In the genomic region with DNA sequence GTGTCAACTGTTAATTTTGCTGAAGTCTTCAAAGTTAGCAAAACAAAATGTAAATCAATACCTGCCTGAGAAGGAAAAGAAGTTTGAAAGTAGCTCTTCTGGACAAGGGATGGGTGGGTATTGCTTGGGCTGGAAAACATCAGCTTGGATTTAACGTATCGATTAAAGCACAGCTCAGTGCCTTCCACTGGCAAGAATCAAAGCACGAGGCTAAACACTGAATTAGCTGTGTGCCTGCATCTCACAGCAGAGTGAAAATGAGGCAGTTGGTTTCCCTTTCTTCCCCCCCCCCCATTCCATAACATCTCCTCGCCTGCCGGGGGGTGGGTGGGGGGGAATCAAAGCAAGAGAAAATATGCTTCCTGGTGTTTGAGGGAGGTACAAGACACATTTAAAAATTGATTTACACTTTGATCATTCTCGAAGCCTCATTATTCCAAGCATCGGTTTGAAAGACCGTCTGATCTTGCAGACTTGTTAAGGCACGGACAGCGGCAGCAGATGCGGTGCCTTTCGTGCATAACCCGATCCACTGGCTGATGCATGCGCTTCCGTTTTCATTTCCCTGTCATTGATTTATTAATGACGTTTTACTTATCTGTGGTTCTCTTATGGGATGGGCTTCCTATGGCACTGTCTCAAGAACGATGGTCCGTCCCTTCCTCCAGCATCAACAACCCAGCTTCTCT, we compare ENCODE assay signal across 22 mouse cellular contexts.
A peak's percentile ranks its signal among the peaks of the same experiment; 100 is the strongest.
DNase-seq lines count a peak whose midpoint lies in the region; ATAC-seq lines count a peak whose summit lies in the region.
"Had no signal": no experiment of that assay in that cellular context is flagged by ENCODE, and none has a peak within 500 bp of the region (broad histone marks: within the 10 kb centered on the region; RNA-seq: fewer than 3 reads in every experiment).

No protein-coding gene starts in this region.

- 0 out of 2 replicates have a peak overlapping the region, but pooled peaks have one; percentile 12 for H3K4me2 ChIP-seq in embryonic facial prominence, embryonic 15.5 days (replicated peaks)
- peak overlapping the region; percentile 21; the same call in 1 of the 2 replicates for H3K4me2 ChIP-seq in lung, embryonic 15.5 days
- H3K4me2 ChIP-seq in midbrain, embryonic 13.5 days (replicated peaks): 0 out of 2 replicates have a peak overlapping the region, but pooled peaks have one; percentile 12
- no peak overlapping the region for H3K4me2 ChIP-seq in midbrain, embryonic 11.5 days
- H3K4me2 ChIP-seq in midbrain, embryonic 16.5 days (ENCODE audit: low read length): peak overlapping the region; percentile 28
- H3K4me2 ChIP-seq: embryonic facial prominence, embryonic 13.5 days; heart, embryonic 11.5 days; hindbrain, embryonic 12.5 days; hindbrain, embryonic 15.5 days had no signal

- no peak overlapping the region for H3K4me3 ChIP-seq in embryonic facial prominence, embryonic 15.5 days (replicated peaks)
- no peak overlapping the region for H3K4me3 ChIP-seq in embryonic facial prominence, embryonic 10.5 days
- H3K4me3 ChIP-seq in lung, embryonic 15.5 days: no peak overlapping the region
- H3K4me3 ChIP-seq in midbrain, embryonic 13.5 days (replicated peaks): no peak overlapping the region
- no peak overlapping the region for H3K4me3 ChIP-seq in midbrain, embryonic 11.5 days (ENCODE audit: low read depth, low read length)
- no peak overlapping the region for H3K4me3 ChIP-seq in midbrain, embryonic 16.5 days (ENCODE audit: low read depth, low read length)
- H3K4me3 ChIP-seq: embryonic facial prominence, embryonic 13.5 days; gastrocnemius, adult 2 months; hindbrain, embryonic 12.5 days; hindbrain, embryonic 15.5 days had no signal

- no peaks in the 10 kb centered on the region for H3K27me3 ChIP-seq in embryonic facial prominence, embryonic 15.5 days
- H3K27me3 ChIP-seq in embryonic facial prominence, embryonic 10.5 days (replicated peaks; ENCODE audit: low read depth, poor library complexity, severe bottlenecking): no peaks in the 10 kb centered on the region
- no peaks in the 10 kb centered on the region for H3K27me3 ChIP-seq in lung, embryonic 15.5 days
- H3K27me3 ChIP-seq in midbrain, embryonic 13.5 days: no peaks in the 10 kb centered on the region
- H3K27me3 ChIP-seq in midbrain, embryonic 11.5 days (ENCODE audit: control insufficient read depth, insufficient read depth, low read length): no peaks in the 10 kb centered on the region
- no peaks in the 10 kb centered on the region for H3K27me3 ChIP-seq in midbrain, embryonic 16.5 days (ENCODE audit: control insufficient read depth, insufficient read depth, low read depth, low read length)
- H3K27me3 ChIP-seq: hindbrain, embryonic 12.5 days; hindbrain, embryonic 15.5 days had no signal

- DNase-seq in embryonic facial prominence, embryonic 10.5 days (ENCODE audit: low spot score): no peak
- DNase-seq in lung, postnatal 10 days: no peak
- no peak for DNase-seq in midbrain, embryonic 11.5 days (ENCODE audit: low spot score, missing footprints)
- no peak for DNase-seq in right cerebral cortex, adult 2 months (ENCODE audit: low spot score in 2 of 2)
- DNase-seq: adrenal gland, adult 8-10 months; adrenal gland, postnatal 25 days; cerebellum, adult 18-20 months; cerebellum, adult 9-10 months; forebrain, postnatal 0 days; gastrocnemius, adult 2 months; gastrocnemius, postnatal 14 days; heart, adult 11 months had no signal

- WGBS in embryonic facial prominence, embryonic 15.5 days: 54% methylated on average over 18 of the region's 18 CpGs
- WGBS in embryonic facial prominence, embryonic 10.5 days: 83% methylated on average over 18 of the region's 18 CpGs
- WGBS in lung, embryonic 15.5 days: 46% methylated on average over 18 of the region's 18 CpGs
- WGBS in midbrain, embryonic 13.5 days: 67% methylated on average over 18 of the region's 18 CpGs
- WGBS in midbrain, embryonic 11.5 days: 84% methylated on average over 18 of the region's 18 CpGs
- WGBS in midbrain, embryonic 16.5 days: 64% methylated on average over 18 of the region's 18 CpGs

- no peaks in the 10 kb centered on the region for H3K36me3 ChIP-seq in embryonic facial prominence, embryonic 15.5 days
- H3K36me3 ChIP-seq in embryonic facial prominence, embryonic 10.5 days (replicated peaks): no peaks in the 10 kb centered on the region
- no peaks in the 10 kb centered on the region for H3K36me3 ChIP-seq in lung, embryonic 15.5 days
- H3K36me3 ChIP-seq in midbrain, embryonic 13.5 days: no peaks in the 10 kb centered on the region
- no peaks in the 10 kb centered on the region for H3K36me3 ChIP-seq in midbrain, embryonic 11.5 days (ENCODE audit: control insufficient read depth, insufficient read depth, low read length)
- no peaks in the 10 kb centered on the region for H3K36me3 ChIP-seq in midbrain, embryonic 16.5 days (ENCODE audit: control insufficient read depth, insufficient read depth, low read length)
- H3K36me3 ChIP-seq: embryonic facial prominence, embryonic 13.5 days; hindbrain, embryonic 12.5 days; hindbrain, embryonic 15.5 days had no signal

- no peaks in the 10 kb centered on the region for H3K9me3 ChIP-seq in embryonic facial prominence, embryonic 15.5 days (replicated peaks)
- H3K9me3 ChIP-seq in embryonic facial prominence, embryonic 10.5 days: no peaks in the 10 kb centered on the region
- no peaks in the 10 kb centered on the region for H3K9me3 ChIP-seq in lung, embryonic 15.5 days
- H3K9me3 ChIP-seq in midbrain, embryonic 13.5 days: no peaks in the 10 kb centered on the region
- H3K9me3 ChIP-seq in midbrain, embryonic 11.5 days (ENCODE audit: control insufficient read depth, low read length): no peaks in the 10 kb centered on the region
- H3K9me3 ChIP-seq in midbrain, embryonic 16.5 days (replicated peaks; ENCODE audit: control insufficient read depth, low read length, poor library complexity, severe bottlenecking): no peaks in the 10 kb centered on the region
- H3K9me3 ChIP-seq: embryonic facial prominence, embryonic 13.5 days; hindbrain, embryonic 12.5 days; hindbrain, embryonic 15.5 days had no signal

- no peak for ATAC-seq in embryonic facial prominence, embryonic 15.5 days (ENCODE audit: insufficient number of reproducible peaks, low FRiP score, low TSS enrichment, low read depth)
- ATAC-seq in lung, embryonic 15.5 days (ENCODE audit: borderline replicate concordance, extremely low read depth, low FRiP score, low TSS enrichment): no peak
- ATAC-seq in midbrain, embryonic 13.5 days: no peak
- ATAC-seq in midbrain, embryonic 11.5 days (ENCODE audit: low FRiP score): no peak
- ATAC-seq in midbrain, embryonic 16.5 days: peak; percentile 70; the same call in 1 of the 2 replicates
- ATAC-seq: activated CD4-positive, CD25-positive, alpha-beta regulatory T cell, adult 4 months; forebrain, embryonic 14.5 days; forebrain, postnatal 0 days had no signal

- no peaks in the 10 kb centered on the region for H3K4me1 ChIP-seq in embryonic facial prominence, embryonic 15.5 days
- H3K4me1 ChIP-seq in embryonic facial prominence, embryonic 10.5 days: peaks cover 2% of the 10 kb centered on the region; the same call in 1 of the 2 replicates
- H3K4me1 ChIP-seq in lung, embryonic 15.5 days: no peaks in the 10 kb centered on the region
- H3K4me1 ChIP-seq in midbrain, embryonic 13.5 days (replicated peaks): no peaks in the 10 kb centered on the region
- no peaks in the 10 kb centered on the region for H3K4me1 ChIP-seq in midbrain, embryonic 11.5 days (ENCODE audit: control insufficient read depth, insufficient read depth, low read length)
- peaks cover 2% of the 10 kb centered on the region; the same call in 1 of the 2 replicates for H3K4me1 ChIP-seq in midbrain, embryonic 16.5 days (ENCODE audit: control insufficient read depth, insufficient read depth, low read length)
- H3K4me1 ChIP-seq: embryonic facial prominence, embryonic 13.5 days; hindbrain, embryonic 12.5 days; hindbrain, embryonic 15.5 days had no signal

- no peak overlapping the region for H3K9ac ChIP-seq in embryonic facial prominence, embryonic 15.5 days
- H3K9ac ChIP-seq in lung, embryonic 15.5 days: no peak overlapping the region
- H3K9ac ChIP-seq in midbrain, embryonic 13.5 days (replicated peaks): no peak overlapping the region
- H3K9ac ChIP-seq in midbrain, embryonic 11.5 days (ENCODE audit: low read length): no peak overlapping the region
- H3K9ac ChIP-seq in midbrain, embryonic 16.5 days (ENCODE audit: low read depth, low read length): no peak overlapping the region
- H3K9ac ChIP-seq: embryonic facial prominence, embryonic 13.5 days; forebrain, postnatal 0 days; hindbrain, embryonic 12.5 days; hindbrain, embryonic 15.5 days had no signal

- H3K27ac ChIP-seq in embryonic facial prominence, embryonic 15.5 days (replicated peaks): no peak overlapping the region
- no peak overlapping the region for H3K27ac ChIP-seq in embryonic facial prominence, embryonic 10.5 days (replicated peaks)
- H3K27ac ChIP-seq in lung, embryonic 15.5 days: no peak overlapping the region
- H3K27ac ChIP-seq in midbrain, embryonic 13.5 days: 0 out of 2 replicates have a peak overlapping the region, but pooled peaks have one; percentile 3
- H3K27ac ChIP-seq in midbrain, embryonic 11.5 days (ENCODE audit: low read depth, low read length): no peak overlapping the region
- H3K27ac ChIP-seq in midbrain, embryonic 16.5 days (ENCODE audit: low read length): no peak overlapping the region
- H3K27ac ChIP-seq: embryonic facial prominence, embryonic 13.5 days; gastrocnemius, adult 2 months; hindbrain, embryonic 12.5 days; hindbrain, embryonic 15.5 days had no signal
